Mouse (Mus musculus) retina, embryonic 14.5 days (tissue): ENCODE measurements at regions not wholly inside any gene's neighbourhood (a gene's known extent, or its start where the extent isn't known, plus 50 kb on each side); places are given as distances from the start of the nearest gene placed in this dataset.

Experiments
- DNase-seq: peaks from one replicate; pipeline ENCODE4 v3.0.0-alpha.2; 2015; ENCODE audit warnings: low spot score

GRCm38 (mm10) chr9:69705942-69706341, 54.8 kb downstream of the Foxb1 start:
- no peak for DNase-seq

DNA sequence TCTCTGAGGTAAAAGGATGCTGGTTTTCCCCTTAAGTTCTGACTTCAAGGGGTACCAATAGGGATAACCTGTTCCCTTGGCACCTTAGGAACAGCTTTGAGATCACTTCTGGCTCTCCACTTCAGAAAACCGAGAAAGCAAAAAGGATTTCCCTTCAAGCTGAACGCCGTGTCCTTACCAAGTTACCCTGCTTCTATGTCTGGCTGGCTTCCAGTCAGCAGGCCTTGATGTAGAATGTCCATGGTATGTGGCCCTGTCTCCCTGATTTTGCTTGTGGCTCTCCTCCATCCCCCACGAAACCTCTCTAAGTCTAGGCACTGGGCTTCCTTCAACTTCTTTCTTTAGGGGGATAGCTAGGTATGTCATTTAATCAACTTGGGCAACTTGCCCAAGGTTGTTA, 55.7 kb downstream of the Foxb1 start:
- DNase-seq = no peak

- no peak for DNase-seq
Observed at GRCm38 (mm10) chr9:69703731-69704130, 57.0 kb downstream of the Foxb1 start.

GRCm38 (mm10) chr9:69702156-69702928, 58.4 kb downstream of the Foxb1 start:
- DNase-seq = no peak

GRCm38 (mm10) chr9:69700696-69701095, 60.0 kb downstream of the Foxb1 start:
- DNase-seq = no peak

GRCm38 (mm10) chr9:69691756-69692155, 69.0 kb downstream of the Foxb1 start:
- DNase-seq = no peak

DNA sequence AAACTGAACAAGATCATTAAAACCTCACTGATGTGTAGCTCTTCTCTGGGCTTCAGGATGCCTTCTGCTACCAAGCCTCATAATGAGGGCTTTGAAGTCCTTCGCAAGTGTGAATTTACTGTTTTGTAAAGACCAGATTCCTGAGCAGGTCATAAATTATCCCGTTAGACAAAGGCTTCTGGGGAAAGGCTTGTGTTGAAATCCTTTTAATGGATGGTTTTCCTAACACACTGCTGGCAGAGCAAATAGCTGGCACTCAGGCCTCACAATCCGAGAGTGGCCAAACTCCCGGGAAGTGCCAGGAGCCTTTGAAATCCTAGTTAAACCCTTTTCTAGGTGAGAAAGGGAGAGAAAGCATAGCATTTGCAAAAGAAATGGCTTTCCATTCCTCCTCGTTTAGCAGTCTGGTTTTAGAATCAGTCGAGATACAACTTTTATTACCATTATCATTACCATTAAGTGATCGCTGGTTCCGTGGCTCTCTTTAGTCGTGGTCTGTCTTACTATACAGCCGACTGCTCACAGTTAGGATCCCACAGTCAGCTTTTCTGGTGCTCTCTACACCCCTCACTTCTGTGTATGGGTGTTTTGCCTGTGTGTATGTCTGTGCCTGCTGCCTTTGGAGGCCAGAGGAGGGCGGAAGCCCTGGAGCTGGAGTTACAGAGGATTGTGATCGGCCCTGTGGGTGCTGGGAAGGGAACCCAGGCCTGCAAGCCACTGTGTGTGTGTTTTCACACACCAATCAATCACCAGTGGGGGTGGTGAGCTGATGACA, 73.2 kb downstream of the Foxb1 start:
- no peak for DNase-seq

GRCm38 (mm10) chr9:69686766-69687165, 74.0 kb downstream of the Foxb1 start:
- no peak for DNase-seq

DNA sequence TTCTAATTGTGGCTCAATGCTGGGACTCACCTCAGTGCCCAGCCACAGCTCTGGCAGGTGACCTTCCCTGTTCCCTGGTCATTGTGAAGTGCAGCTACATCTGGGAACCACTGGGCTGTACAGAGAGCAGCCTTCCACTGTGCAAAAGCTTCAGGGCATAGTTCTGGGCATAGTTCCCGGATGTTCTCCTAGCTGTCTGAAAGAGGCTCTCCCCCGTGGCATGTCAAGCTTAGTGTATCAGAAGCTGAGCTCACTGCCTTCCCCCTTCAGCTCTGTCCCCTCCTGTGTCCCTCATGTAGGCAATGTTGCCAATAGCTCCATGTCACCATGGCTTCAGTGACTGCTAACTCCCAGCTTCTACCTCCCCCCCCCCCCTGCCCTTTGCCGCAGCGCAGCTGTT, 75.1 kb downstream of the Foxb1 start:
- DNase-seq = no peak

GRCm38 (mm10) chr9:69681372-69682213, 79.1 kb downstream of the Foxb1 start:
- DNase-seq = peak; percentile 20

DNA sequence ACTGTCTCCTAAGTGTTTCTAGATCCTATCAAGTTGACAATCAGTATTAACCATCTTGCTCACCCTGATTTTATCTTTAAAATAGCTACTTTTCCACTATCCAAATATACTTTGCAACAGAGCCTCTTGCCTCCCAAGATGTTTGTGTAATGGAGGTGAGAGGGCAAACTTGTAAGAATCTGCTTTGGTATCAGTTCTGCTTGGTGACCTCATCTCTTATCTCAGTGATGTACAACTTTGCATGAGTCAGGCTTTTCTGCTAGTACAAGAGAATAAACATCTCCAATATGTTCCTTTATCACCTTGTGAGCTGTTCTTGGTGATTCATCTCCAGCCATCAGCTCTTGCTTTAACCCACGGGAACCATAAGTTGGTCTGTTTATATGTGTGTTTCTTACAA, 82.1 kb downstream of the Foxb1 start:
- DNase-seq = no peak

- no peak for DNase-seq
Observed at GRCm38 (mm10) chr9:69673463-69674105, 87.2 kb downstream of the Foxb1 start.

DNA sequence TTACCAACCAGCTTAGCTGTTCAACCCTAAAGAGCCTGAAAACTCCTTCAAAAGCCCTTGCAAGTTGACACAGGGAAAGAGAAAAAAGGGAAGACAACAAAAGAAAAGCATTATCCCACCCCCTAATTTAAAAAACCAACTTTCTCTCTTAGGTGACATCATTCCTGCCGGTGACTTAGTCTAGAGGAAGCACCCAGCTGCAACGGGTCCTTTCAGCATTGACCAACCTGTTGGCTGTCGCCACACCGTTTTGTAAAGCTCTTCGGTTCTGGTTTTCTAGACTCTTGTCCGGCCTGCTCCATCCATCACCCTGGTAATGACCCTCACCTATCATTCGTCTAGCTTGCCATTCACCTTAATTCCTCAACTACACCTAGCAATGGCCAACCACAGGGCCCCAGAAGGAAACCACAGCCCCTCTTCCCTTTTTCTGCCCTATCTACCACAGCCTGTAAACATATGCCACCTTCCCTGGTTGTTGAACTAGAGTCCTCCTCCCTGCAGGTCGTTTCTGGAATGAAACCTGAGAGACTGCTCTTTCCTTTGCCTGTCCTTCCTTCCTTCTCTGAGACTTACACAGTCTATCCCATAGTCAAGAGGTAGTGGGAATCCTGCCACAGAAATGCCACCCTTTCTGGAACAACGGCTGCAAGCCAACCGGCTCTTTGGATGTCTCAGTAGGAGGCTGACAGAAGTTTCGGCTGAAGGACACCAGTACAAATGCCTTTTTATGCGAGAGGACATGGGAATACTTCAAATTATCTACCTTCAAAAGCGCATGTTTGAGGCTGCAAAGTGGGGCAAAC, 87.9 kb downstream of the Foxb1 start:
- DNase-seq = no peak

DNA sequence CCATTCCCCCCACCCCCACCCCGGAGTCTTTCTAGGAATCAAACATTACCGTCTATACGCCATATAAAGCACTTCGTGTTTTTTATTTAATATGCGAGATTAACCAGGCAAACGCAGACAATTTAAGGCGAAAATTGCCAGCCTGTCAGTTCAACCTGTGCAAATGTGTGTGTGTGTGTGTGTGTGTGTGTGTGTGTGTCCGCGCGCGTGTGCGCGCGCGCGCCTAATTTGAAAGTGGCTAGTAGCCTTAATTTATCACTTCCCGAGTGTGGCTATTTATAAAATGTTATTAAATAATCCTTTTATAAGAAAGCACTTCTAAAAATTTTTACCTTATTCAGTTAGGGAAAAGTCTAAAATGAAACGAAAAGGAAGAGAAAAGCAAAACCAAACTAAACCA, 89.5 kb downstream of the Foxb1 start:
- peak; percentile 31 for DNase-seq

DNA sequence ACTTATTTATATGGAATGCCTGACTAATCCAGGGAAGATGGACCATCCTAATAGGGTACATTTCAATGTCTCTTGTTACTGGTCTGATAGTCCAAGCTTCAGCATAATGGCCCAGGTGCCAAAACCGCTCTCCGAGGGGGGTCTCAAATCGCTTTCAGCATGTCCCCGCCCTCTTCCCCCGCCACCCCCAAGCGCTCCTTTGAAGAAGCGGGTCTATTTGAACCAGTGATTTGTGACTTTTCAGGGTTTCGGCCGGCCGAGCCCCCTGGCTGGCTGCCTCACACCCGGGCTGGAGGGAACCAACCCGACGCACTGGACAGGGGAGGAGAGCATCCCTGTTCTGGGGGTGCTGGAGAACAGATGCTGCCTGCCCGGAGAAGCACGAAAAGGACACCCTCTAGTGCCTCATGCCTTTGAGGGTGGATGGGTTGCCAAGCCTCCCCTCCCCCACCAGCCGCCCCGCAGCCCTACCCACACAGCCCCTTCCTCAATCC, 90.1 kb downstream of the Foxb1 start:
- peak; percentile 37 for DNase-seq

GRCm38 (mm10) chr9:69669611-69670550, 90.9 kb downstream of the Foxb1 start:
- peak; percentile 63 for DNase-seq

DNA sequence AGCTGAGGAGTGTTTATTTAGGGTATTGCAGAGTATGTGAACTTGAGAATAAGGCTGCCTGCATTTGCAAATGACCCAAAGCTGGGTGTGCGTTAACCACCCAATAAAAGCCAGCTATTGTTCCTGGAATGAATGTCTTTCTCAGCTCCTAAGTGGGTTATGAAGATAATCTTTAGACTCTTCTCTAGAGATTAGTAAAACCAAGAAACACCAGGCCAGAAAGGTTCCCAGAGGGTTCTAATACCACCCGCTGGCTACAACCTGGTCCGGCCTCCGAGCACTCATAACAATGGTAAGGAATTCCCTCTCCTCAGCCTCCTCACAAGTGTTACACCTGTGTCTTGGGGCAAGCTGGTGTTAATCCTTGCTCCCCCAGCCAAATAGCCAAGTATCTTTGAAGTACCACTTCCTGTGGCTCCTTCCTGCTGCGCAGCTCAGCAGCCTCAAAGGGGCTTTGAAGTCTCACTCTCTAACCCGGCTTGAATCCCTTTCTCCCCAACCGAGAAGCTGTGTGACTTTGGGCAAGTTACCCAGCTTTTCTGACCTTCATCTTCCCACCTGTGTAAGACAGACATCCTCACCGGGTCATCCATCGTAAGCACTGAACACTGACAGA, 92.2 kb downstream of the Foxb1 start:
- no peak for DNase-seq

DNA sequence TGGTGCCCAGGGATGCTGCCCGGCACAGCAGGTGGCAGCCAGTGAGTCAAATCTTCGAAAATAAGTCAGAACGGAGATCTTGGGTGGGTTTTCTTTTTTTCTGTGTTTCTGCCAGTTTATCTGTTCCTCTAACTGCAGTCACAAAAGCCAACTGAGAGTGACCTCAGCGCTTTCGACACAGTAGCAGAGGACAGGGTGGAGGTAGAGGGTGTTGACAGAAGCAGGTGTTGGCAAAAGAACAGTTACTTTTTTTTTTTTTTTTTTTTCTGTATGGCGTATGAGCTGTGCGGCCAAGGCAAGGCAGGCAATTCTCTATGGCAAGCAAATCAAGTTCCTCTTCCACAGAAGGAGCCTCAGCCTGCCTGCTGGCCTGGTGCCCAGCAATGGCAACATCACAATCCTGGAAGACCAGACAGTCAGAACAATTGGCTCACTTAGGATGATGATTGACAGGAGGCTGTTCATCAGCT, 93.6 kb downstream of the Foxb1 start:
- DNase-seq = no peak

GRCm38 (mm10) chr9:69664201-69664600, 96.5 kb downstream of the Foxb1 start:
- no peak for DNase-seq
